Mouse (Mus musculus): Measurements from ENCODE around the gene Cpa4.

DNA sequence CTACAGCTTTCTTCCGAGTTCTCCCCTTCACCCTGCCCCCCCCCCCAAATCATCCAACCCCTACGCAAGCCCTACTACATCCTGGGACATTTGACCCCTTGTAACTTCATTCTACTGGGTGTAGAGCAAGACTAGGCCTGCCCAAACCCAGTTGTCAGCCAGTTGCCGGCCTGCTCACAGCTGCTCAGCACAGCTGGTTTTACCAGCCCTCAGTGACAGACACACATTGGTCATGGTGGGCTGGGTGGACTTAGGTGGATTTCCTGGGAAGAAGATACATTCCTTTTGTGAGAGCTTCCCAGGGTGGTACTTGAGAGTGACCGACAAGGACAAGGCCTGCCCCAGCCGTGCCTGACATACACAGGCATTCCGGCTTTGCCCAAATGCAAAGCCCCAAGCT is 52.8 kb downstream of the Cpa4 start:
- no peak for TF ChIP-seq CTCF (IDR thresholded peaks at IDR 0.05; ENCODE audit: insufficient read depth, low read depth, low read length)
- TF ChIP-seq POLR2A (IDR thresholded peaks at IDR 0.05; ENCODE audit: insufficient read depth, low read depth, low read length): no peak
